Mouse (Mus musculus): Measurements from ENCODE around the gene Kif7. TPM values are rescaled to one million over a fixed set of nuclear protein-coding genes. Genes with fewer than 3 reads are reported as not detected.

The Kif7 gene
- polyA plus RNA-seq, 1 experiment from 2014 or later, result 4.1 TPM

DNA sequence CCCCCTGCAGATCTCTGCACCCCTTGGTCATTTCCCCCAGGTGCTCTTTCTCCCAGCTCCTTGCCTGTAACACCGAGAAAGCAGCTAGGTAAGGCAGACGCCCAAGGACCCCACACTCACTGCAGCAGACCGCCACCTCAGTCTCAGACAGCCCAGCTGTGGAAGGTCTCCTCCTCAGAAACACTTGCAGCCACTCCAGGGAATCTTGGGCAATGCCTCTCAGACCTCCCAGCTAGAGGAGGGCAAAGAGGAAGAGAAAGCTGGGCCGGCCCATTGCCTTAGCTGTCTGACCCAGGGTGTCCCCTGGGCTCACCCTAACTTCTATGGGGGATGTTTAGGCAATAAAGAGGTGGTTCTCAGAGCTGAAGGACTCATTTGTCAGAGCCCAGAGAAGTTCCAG lies 17.1 kb upstream of the Kif7 start, which contains the start of gene Plin1:
Gene Plin1, minus strand, starts transcription at position 282 of the 400 bp plus-strand sequence.
- Histone ChIP-seq H3K4me3 (ENCODE audit: low read depth, low read length) (no peak within 1 kb of the TSS), H3K9me3 (ENCODE audit: control insufficient read depth, low read length) (no peaks in the 10 kb centered on the region), H3K4me2 (ENCODE audit: low read length) (no peak within 1 kb of the TSS), H3K27ac (ENCODE audit: low read depth) (no peak within 1 kb of the TSS), H3K36me3 (ENCODE audit: control insufficient read depth, insufficient read depth, low read length) (peaks cover 13% of the 10 kb centered on the region; the same call in 1 of the 2 replicates), H3K4me1 (replicated peaks; ENCODE audit: control insufficient read depth, insufficient read depth, low read length) (no peaks in the 10 kb centered on the region), H3K9ac (ENCODE audit: low read length) (no peak within 1 kb of the TSS), H3K27me3 (replicated peaks; ENCODE audit: control insufficient read depth, insufficient read depth, low read length) (no peaks in the 10 kb centered on the region)
- ATAC-seq (replicated peaks; ENCODE audit: low FRiP score, low TSS enrichment, low read depth) (no peak), DNase-seq (ENCODE audit: low spot score) (no peak)
- 61% methylated on average over 4 of the region's 4 CpGs for WGBS

DNA sequence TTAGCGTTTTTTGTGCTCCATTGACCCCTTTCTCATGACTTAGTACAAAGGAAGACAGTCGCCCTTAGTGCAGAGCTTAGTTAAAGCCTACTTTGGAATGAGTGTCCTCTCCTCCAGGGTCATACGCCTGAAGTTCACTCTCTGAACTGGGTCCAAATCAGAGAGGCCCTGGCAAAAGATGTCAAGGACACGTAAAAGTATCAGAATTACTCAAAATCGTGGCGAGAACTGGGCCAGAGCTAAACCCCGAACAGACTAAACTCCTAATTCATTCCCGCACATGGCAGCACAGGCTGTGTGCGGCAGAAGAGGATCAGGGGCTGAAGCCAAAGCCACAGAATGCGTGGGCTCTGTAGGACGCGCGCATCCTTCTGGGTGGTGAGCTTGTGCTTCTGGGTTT lies 15.9 kb upstream of the Kif7 start:
- H3K4me1 ChIP-seq (replicated peaks; ENCODE audit: control insufficient read depth, insufficient read depth, low read length), result no peaks in the 10 kb centered on the region
- H3K9me3 ChIP-seq (ENCODE audit: control insufficient read depth, low read length), result no peaks in the 10 kb centered on the region
- H3K4me3 ChIP-seq (ENCODE audit: low read depth, low read length), result no peak overlapping the region
- H3K9ac ChIP-seq (ENCODE audit: low read length), result no peak overlapping the region
- no peaks in the 10 kb centered on the region for H3K27me3 ChIP-seq (replicated peaks; ENCODE audit: control insufficient read depth, insufficient read depth, low read length)
- ATAC-seq (replicated peaks; ENCODE audit: low FRiP score, low TSS enrichment, low read depth) (no peak), DNase-seq (ENCODE audit: low spot score) (no peak)
- no peak overlapping the region for H3K4me2 ChIP-seq (ENCODE audit: low read length)
- 80% methylated on average over 13 of the region's 13 CpGs for WGBS
- H3K27ac ChIP-seq (ENCODE audit: low read depth), result no peak overlapping the region
- peaks cover 3% of the 10 kb centered on the region; the same call in 1 of the 2 replicates for H3K36me3 ChIP-seq (ENCODE audit: control insufficient read depth, insufficient read depth, low read length)

DNA sequence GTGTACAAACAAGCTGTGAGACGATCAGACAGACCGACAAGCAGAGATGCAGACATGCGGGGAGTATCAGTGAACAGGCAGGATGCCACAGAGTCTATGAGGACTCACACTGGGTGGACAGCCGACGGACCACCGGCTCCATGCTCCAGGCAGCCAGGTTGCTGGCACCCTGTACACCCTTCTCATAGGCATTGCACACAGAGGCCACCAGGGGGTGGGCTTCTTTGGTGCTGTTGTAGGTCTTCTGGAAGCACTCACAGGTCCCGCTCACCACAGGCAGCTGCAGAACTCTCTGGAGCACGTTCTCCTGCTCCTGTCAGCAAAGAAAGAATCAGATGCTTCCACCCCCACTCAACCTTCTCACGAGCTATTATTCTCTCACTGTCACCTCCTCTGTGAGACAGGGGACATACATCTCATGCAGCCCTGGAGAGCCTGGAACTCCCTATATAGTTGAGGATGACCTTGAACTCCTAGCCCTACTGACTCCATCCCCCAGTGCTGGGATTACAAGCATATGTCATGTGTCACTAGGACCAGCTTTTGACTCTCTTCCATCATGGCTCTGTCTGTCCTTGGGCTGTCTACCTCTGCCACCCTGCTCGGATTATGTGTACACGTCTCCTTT lies 14.3 kb upstream of the Kif7 start:
- DNase-seq (ENCODE audit: low spot score) (no peak), ATAC-seq (replicated peaks; ENCODE audit: low FRiP score, low TSS enrichment, low read depth) (no peak)
- no peak overlapping the region for H3K4me2 ChIP-seq (ENCODE audit: low read length)
- H3K4me1 ChIP-seq (replicated peaks; ENCODE audit: control insufficient read depth, insufficient read depth, low read length), result no peaks in the 10 kb centered on the region
- no peak overlapping the region for H3K9ac ChIP-seq (ENCODE audit: low read length)
- WGBS, result 64% methylated on average over 11 of the region's 11 CpGs
- no peaks in the 10 kb centered on the region for H3K9me3 ChIP-seq (ENCODE audit: control insufficient read depth, low read length)
- H3K36me3 ChIP-seq (ENCODE audit: control insufficient read depth, insufficient read depth, low read length), result no peaks in the 10 kb centered on the region
- H3K27ac ChIP-seq (ENCODE audit: low read depth), result no peak overlapping the region
- H3K27me3 ChIP-seq (replicated peaks; ENCODE audit: control insufficient read depth, insufficient read depth, low read length), result no peaks in the 10 kb centered on the region
- no peak overlapping the region for H3K4me3 ChIP-seq (ENCODE audit: low read depth, low read length)

DNA sequence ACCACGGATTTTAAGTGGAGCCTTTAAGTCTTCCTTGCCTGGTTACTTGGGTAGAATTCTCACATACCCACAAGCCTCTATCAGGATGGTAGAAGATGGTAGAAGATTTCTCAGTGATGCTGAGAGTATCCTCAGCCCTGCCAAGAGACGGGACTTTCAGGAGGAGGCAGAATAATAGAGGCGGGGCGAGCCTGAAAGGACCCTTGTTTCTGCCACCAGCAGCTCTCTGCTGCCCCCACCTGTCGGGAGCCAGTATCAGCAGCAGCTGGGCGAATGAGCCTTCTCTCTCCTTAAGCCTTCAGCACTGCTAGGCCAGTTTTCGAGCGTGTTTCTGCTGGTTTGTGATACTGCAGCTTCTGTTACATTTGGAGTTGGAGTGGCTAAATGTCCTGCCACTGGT lies 13.6 kb upstream of the Kif7 start:
- peak; percentile 25; the same call in 1 of the 2 replicates for ATAC-seq (replicated peaks; ENCODE audit: low FRiP score, low TSS enrichment, low read depth)
- 7% methylated on average over 8 of the region's 8 CpGs for WGBS
- Histone ChIP-seq H3K4me2 (ENCODE audit: low read length) (no peak overlapping the region), H3K27ac (ENCODE audit: low read depth) (no peak overlapping the region), H3K4me3 (ENCODE audit: low read depth, low read length) (no peak overlapping the region), H3K36me3 (ENCODE audit: control insufficient read depth, insufficient read depth, low read length) (no peaks in the 10 kb centered on the region), H3K4me1 (replicated peaks; ENCODE audit: control insufficient read depth, insufficient read depth, low read length) (no peaks in the 10 kb centered on the region), H3K9ac (ENCODE audit: low read length) (no peak overlapping the region), H3K27me3 (replicated peaks; ENCODE audit: control insufficient read depth, insufficient read depth, low read length) (no peaks in the 10 kb centered on the region), H3K9me3 (ENCODE audit: control insufficient read depth, low read length) (no peaks in the 10 kb centered on the region)
- DNase-seq (ENCODE audit: low spot score), result peak; percentile 87

DNA sequence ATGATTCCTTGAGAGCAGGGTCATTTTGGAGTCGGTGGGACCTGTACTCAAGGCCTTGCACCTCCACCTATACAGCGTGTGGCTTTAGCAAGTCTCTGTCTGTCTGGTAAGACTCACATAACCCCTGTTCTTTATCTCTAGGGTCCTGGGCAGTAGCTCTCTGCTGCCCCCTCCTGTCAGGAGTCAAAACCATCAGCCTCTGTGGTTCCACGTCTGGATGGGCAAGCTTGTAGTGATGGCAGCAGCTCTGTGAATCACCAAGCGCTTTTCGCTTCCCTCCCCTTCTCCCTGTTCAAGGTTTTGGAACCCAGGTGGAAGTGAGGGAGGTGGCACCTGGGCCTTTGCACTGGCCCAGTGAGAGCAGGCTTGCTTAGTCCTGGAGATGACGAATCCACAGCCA lies 12.7 kb upstream of the Kif7 start:
- H3K4me1 ChIP-seq (replicated peaks; ENCODE audit: control insufficient read depth, insufficient read depth, low read length), result no peaks in the 10 kb centered on the region
- no peak overlapping the region for H3K27ac ChIP-seq (ENCODE audit: low read depth)
- ATAC-seq (replicated peaks; ENCODE audit: low FRiP score, low TSS enrichment, low read depth) (no peak), DNase-seq (ENCODE audit: low spot score) (peak; percentile 72)
- no peak overlapping the region for H3K4me2 ChIP-seq (ENCODE audit: low read length)
- H3K9ac ChIP-seq (ENCODE audit: low read length), result no peak overlapping the region
- 33% methylated on average over 6 of the region's 6 CpGs for WGBS
- H3K27me3 ChIP-seq (replicated peaks; ENCODE audit: control insufficient read depth, insufficient read depth, low read length), result no peaks in the 10 kb centered on the region
- no peak overlapping the region for H3K4me3 ChIP-seq (ENCODE audit: low read depth, low read length)
- H3K36me3 ChIP-seq (ENCODE audit: control insufficient read depth, insufficient read depth, low read length), result no peaks in the 10 kb centered on the region
- no peaks in the 10 kb centered on the region for H3K9me3 ChIP-seq (ENCODE audit: control insufficient read depth, low read length)

DNA sequence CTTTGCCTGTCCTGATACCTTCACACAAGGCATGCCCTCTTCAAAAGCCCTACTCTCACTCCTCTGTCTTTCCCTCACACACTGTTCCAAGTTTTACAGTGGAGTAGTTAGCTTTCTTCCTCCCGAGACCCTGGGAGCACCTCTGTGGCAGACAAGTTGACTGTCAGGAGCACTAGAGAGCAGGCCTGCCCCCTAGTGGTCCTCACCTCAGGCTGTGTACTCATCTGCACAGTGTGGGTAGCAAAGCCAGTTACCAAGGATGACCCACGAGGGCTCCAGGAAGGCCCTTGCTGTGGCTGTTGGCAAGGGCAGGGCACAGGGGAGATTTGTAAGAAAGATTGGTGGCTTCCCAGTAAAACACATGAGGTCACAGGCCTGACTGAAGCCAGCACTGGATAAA lies 11.6 kb upstream of the Kif7 start:
- H3K9me3 ChIP-seq (ENCODE audit: control insufficient read depth, low read length), result no peaks in the 10 kb centered on the region
- ATAC-seq (replicated peaks; ENCODE audit: low FRiP score, low TSS enrichment, low read depth) (no peak), DNase-seq (ENCODE audit: low spot score) (peak; percentile 74)
- H3K4me3 ChIP-seq (ENCODE audit: low read depth, low read length), result no peak overlapping the region
- no peak overlapping the region for H3K27ac ChIP-seq (ENCODE audit: low read depth)
- WGBS, result 17% methylated on average over 2 of the region's 2 CpGs
- no peaks in the 10 kb centered on the region for H3K36me3 ChIP-seq (ENCODE audit: control insufficient read depth, insufficient read depth, low read length)
- no peak overlapping the region for H3K4me2 ChIP-seq (ENCODE audit: low read length)
- 0 out of 2 replicates have a peak, but pooled peaks cover 3% of the 10 kb centered on the region for H3K27me3 ChIP-seq (replicated peaks; ENCODE audit: control insufficient read depth, insufficient read depth, low read length)
- no peaks in the 10 kb centered on the region for H3K4me1 ChIP-seq (replicated peaks; ENCODE audit: control insufficient read depth, insufficient read depth, low read length)
- H3K9ac ChIP-seq (ENCODE audit: low read length), result no peak overlapping the region

DNA sequence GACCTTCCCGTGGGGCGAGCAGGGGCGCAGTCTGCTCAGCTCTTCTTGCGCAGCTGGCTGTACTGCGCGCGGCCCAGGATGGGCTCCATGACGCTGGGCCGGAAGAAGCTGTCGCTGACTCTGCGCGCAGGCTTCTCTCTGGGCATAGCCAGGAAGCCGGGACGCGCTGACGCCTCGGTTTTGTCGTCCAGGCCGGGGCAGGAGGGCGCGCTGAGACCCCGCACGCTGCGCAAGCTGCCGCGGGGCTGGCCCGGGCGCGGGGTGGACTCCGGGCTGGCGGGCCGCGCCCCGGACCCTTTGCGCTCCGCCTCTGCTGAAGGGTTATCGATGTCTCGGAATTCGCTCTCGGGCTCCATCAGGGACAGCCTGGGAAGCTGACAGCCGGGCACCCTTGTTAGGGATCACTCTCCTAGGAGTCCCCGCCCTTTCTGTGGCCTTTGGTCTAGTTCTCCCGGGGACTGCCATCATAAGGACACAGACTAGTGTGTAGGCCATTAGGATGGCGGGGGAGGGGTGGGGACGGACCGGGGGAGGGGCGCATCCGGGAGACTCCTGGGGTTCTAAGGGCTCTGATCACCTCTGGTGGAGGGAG lies 6.0 kb upstream of the Kif7 start:
- WGBS, result under 1% methylated on average over 48 of the region's 48 CpGs
- Histone ChIP-seq H3K9me3 (ENCODE audit: control insufficient read depth, low read length) (no peaks in the 10 kb centered on the region), H3K9ac (ENCODE audit: low read length) (peak overlapping the region; percentile 61), H3K36me3 (ENCODE audit: control insufficient read depth, insufficient read depth, low read length) (no peaks in the 10 kb centered on the region), H3K4me2 (ENCODE audit: low read length) (peak overlapping the region; percentile 97), H3K4me3 (ENCODE audit: low read depth, low read length) (peak overlapping the region; percentile 56), H3K27ac (ENCODE audit: low read depth) (no peak overlapping the region; the same call in 1 of the 2 replicates), H3K27me3 (replicated peaks; ENCODE audit: control insufficient read depth, insufficient read depth, low read length) (0 out of 2 replicates have a peak, but pooled peaks cover 5% of the 10 kb centered on the region), H3K4me1 (replicated peaks; ENCODE audit: control insufficient read depth, insufficient read depth, low read length) (0 out of 2 replicates have a peak, but pooled peaks cover 2% of the 10 kb centered on the region)
- ATAC-seq (replicated peaks; ENCODE audit: low FRiP score, low TSS enrichment, low read depth) (peak; percentile 73), DNase-seq (ENCODE audit: low spot score) (peak; percentile 84)

DNA sequence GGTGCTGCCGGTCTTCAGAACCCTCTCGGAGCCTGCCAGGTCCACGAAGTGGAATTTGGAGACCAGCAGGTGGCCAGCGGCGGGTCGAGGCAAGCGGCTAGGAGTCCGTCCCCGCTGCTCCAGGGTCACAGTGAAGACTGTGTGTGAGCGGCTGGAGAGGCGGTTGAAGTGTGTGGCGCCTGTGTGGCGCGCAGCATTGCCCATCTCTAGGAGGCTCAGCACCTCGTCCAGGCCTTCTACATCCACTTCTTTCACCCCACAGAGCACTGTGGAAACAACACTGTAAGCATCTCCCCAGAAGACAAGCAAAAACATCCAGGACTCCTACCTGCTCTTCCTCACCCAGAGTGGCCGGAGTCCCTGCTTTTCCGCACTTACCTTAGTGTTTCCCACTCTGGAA lies 4.7 kb downstream of the Kif7 start:
- no peak for ATAC-seq (replicated peaks; ENCODE audit: low FRiP score, low TSS enrichment, low read depth)
- Histone ChIP-seq H3K36me3 (ENCODE audit: control insufficient read depth, insufficient read depth, low read length) (peaks cover 37% of the 10 kb centered on the region), H3K4me1 (replicated peaks; ENCODE audit: control insufficient read depth, insufficient read depth, low read length) (peaks cover 5% of the 10 kb centered on the region), H3K9ac (ENCODE audit: low read length) (no peak overlapping the region), H3K27ac (ENCODE audit: low read depth) (no peak overlapping the region), H3K4me3 (ENCODE audit: low read depth, low read length) (no peak overlapping the region), H3K9me3 (ENCODE audit: control insufficient read depth, low read length) (no peaks in the 10 kb centered on the region), H3K27me3 (replicated peaks; ENCODE audit: control insufficient read depth, insufficient read depth, low read length) (0 out of 2 replicates have a peak, but pooled peaks cover 11% of the 10 kb centered on the region), H3K4me2 (ENCODE audit: low read length) (no peak overlapping the region)
- 49% methylated on average over 16 of the region's 17 CpGs for WGBS
- no peak for DNase-seq (ENCODE audit: low spot score)
